Mouse (Mus musculus) neural tube, embryonic 10.5 days (tissue): ENCODE measurements around the gene Sh3pxd2a.

Experiments
- DNase-seq: peaks from one replicate; pipeline ENCODE4 v3.0.0-alpha.2; 2017; ENCODE audit warnings: low spot score; ENCODE audit errors: extremely low spot score

Sh3pxd2a gene

GRCm38 (mm10) chr19:47374916-47375573 lies 89.2 kb downstream of the Sh3pxd2a start:
- no peak for DNase-seq

DNA sequence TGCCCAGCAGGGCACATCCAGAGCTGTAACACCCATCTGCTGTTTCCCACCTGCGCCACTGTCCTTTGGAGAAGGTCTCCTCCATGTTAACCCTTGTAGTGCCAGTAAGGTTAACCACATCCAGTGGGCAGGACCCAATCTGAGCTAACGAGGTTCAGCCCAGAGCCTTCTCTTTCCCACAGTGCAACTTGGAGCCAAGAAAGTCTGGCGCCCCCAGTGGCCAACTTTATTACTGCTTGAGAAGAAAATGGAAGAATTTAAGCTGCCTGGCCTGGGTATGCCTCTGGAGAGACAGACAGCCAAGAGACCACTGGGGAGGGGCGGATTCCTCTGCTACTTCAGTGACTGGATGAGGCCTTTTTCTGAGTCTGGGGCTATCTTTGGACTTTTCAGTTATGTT lies 89.8 kb downstream of the Sh3pxd2a start:
- DNase-seq, result peak; percentile 76

DNA sequence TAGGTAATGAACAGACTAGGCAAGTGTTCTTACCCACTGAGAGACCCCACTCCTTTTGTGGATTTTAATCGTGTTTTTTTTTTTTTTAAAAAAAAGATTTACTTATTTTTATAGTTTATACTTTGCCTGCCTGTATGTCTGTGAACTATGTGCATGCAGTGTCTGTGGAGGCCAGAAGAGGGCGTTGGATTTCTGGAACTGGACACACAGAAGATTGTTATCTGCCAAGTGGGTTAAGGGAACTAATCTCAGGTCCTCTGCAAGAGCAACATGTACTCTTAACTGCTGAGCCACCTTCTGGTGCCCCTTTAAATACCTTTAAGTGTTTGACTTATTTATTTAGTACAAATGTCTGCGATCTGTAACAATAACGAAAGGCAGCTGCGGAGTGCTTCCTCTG lies 92.2 kb downstream of the Sh3pxd2a start:
- DNase-seq, result no peak

DNA sequence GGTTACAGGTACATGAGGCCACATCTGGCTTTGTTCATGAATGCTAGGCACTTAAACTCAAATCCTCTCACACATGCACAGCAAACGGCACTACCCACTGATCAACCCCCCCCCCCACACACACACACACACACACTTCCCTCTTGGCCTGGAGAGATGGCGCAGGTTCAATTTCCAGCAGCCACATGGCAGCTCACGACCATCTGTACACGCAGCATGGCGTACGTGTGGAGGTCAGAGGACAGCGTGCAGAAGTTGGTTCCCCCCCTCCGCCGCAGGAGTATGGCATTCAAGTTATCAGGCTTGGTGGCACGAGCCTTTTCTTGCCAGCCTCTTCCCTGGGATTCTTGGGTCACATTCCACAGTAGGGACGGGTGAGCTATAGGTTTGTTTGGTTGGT lies 92.7 kb downstream of the Sh3pxd2a start:
- no peak for DNase-seq

DNA sequence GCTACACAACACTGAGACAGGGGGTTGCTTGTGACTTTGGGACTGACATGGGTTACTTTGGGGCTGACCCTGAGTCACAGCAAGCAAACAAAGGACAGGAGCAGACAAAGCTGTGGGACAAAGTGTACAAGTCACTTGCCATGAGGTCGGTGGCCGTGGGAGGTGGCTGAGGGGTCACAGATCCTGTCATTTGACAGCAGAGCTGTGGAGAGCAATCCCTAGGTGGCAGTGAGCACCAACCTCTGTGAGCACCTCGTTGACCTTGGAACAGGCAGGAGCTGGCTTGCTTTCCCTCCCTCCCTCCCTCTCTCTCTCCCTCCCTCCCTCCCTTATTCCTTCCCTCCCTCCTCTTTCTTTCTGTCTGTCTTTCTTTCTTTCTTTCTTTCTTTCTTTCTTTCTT lies 95.2 kb downstream of the Sh3pxd2a start:
- DNase-seq, result no peak

- no peak for DNase-seq
Observed at GRCm38 (mm10) chr19:47367271-47367879, 96.8 kb downstream of the Sh3pxd2a start.

- DNase-seq, result no peak
Observed at GRCm38 (mm10) chr19:47366576-47366975, 97.6 kb downstream of the Sh3pxd2a start.

DNA sequence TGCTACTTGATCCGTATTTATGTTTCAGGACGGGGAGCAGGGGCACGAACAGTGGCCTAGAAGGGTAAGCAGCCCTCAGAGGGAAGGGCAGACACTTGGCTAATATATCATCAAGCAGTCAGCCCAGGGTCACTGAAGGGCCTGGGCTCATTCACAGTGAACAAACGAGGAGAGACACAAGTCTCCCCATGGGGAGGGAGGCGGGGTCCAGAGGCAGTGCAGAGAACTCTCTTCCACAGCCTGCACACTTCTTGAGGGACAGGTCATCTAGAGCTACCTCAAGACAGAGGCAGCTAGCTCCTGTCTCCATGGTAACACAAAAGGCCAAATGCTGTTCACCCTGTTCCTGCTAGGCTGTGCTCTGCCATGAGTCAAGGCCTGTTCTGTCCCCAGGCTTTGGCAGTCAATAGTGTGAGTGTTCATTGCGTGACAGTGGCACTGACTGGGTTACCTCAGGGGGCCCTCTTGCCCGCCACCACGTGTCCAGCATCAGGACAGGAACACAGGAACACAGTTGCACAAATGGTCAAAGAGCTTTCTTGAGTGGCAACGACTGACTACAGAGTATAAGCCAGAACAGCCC lies 101.0 kb downstream of the Sh3pxd2a start:
- DNase-seq, result peak; percentile 43

GRCm38 (mm10) chr19:47360921-47361320 lies 103.3 kb downstream of the Sh3pxd2a start:
- no peak for DNase-seq

- DNase-seq, result no peak
Observed at GRCm38 (mm10) chr19:47360017-47360416, 104.2 kb downstream of the Sh3pxd2a start.

DNA sequence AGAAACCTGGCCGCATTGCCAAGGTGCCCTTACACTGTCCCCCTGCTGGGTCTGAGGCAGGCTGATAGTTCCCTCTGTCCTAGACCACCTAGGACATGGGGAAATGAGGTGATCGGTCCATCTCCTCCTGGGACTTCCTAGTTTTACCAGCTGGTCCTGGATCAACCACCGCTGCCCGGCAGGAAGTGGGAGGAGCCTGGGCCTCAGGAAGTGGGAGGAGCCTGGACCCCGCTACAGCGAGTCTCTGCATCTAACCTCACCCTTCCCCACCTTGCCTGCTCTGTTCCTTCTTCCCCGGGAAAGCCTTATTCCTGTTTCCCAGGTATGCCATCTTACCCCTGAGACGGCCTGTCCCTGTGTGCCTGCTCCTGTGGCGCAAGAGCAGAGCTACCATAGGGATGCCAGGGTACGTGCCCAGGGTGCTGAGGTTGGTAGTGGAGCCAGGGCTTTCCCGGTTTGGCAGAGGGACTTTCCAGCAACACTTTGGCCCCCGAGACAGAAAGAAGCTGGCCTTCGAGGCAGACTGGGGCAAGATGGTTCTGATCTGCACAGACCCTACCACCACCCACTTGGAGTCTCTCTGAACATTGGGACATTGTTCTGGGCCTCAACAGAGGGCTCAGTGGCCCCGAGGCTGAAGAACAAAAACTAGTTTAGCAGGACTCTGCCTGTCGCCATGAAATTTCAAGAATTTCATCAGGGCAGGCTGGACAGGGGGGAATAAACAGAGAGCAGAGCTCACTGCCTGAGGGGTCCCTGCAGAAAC lies 104.9 kb downstream of the Sh3pxd2a start:
- DNase-seq, result no peak

DNA sequence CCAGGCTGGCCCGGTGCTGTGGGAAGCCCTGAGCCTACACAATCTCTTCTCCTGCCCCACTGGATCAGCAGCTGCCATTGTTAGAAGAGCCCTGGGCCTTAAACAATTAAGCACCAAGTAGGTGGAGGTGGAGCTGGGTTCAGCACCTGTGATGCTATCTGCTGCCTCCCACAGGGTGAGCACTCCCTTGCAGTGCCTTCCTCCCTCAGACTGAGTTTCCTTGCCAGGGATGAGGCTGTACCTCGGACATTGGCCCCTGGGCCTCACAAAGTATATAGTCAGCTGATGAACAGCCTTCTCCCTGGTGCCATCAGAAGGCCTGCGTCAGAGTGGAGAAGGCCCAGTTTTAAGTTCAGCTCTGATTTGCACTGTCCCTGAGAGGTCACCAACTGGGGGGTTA lies 106.9 kb downstream of the Sh3pxd2a start:
- no peak for DNase-seq

DNA sequence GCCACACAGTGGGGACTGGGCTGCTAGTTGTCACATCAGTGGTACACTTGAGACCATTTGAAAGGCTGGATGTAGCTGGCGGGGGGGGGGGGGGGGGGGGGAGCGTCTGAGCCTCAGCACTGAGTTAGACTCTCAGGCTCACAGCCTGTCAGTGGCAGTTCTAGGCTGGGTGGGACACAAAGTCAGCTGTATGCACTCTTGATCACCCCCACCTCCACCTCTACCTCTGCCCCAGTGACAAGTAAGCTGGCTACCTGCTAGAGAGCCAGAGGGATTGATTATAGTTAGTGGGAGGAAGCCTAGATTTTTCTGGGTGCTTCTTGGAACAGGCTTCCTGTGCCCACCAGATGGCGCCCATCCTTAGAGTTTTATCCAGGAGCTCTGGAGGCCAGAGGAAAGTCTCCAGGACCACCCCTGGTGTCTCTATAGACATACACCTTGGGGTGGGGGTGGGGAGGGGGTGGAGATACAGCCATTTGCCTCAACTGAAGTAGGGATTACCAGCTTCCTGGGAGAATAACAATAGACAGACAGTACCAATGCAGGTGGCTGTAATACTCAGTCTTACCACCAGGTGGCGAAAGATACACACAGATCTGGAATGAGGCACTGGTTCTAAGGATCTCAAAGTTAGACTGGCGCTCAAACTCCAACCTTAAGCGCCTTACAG lies 107.9 kb downstream of the Sh3pxd2a start:
- peak; percentile 87 for DNase-seq

DNA sequence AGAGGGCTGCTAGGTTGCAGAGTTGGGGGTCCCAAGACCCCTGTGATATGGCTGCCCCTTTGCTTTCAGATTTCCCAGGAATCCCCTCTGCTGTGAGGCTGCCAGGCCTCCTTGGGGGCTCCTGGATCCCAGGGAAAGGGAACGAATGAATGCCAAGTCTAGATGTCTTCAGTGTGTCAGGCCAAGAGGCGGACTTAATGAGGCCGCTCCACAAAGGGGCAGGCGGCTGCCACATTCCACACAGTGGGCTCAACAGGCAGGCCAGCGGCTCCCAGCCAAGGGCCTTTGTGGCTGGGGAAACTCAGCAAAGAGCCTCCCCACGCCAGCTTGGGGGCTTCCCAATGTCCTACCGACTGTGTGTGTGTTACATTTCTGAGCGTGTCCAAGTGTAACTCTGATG lies 109.7 kb downstream of the Sh3pxd2a start:
- DNase-seq, result no peak

GRCm38 (mm10) chr19:47349043-47349442 lies 115.2 kb downstream of the Sh3pxd2a start:
- DNase-seq, result no peak

DNA sequence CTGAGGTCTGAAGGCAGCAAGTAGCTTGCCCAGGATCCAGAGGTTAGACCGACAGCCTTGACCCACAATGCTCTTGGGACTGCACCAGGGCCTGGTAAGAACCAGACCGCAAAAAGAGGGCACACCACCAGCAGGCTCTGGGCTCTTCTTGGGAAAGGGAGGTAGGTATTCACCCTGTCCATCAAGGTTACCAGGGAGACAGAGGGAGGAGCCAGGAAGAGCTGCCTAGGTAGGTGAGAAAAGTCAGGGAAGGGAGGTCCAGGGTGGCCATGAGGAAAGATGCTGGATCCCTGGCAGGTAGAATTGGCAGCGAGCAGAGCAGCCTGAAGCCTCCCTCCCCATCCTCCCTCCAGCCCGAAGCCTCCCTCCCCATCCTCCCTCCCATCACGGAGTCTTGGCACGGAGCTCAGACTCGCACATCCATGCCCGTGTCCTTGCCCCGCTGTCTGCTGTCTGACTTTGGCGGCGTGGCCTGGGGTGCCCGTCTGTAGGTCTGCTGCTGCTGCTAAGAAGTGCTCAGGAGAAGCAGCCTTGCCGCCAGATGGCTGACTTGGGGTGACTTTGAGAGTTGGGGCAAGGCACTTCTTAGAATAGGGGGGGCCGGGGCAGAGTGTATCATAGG lies 115.7 kb downstream of the Sh3pxd2a start:
- DNase-seq, result no peak

DNA sequence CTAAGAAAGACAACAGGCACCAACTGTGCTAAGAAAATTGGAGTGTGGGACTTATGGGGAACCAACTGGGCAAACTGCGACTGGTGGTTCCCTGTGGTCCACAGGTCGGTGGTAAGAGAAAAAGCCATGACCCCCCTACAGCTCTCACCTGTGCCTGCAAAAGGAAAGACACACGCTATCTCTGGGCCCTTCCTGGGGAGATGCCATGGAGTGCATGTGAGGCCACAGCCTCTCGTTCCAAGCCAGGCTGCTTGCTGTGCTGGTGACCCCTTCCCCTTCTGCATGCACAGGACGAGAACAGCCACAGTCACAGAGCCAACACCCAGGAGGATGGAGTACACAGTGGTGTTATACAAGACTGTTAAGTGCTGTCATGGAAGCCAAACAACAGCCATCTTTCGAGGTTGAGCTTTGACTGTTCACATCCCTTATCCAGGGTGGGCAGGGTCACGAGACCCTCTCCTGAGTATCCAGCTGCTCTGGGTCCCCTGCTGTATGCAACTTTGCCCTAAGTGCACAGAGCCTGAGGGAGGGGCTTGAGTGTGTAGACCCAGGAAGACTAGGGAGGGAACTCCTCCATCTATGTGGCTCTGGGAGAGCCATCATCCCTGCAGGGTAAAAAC lies 117.1 kb downstream of the Sh3pxd2a start:
- DNase-seq, result no peak

- DNase-seq, result no peak
Observed at GRCm38 (mm10) chr19:47346606-47347005, 117.6 kb downstream of the Sh3pxd2a start.

DNA sequence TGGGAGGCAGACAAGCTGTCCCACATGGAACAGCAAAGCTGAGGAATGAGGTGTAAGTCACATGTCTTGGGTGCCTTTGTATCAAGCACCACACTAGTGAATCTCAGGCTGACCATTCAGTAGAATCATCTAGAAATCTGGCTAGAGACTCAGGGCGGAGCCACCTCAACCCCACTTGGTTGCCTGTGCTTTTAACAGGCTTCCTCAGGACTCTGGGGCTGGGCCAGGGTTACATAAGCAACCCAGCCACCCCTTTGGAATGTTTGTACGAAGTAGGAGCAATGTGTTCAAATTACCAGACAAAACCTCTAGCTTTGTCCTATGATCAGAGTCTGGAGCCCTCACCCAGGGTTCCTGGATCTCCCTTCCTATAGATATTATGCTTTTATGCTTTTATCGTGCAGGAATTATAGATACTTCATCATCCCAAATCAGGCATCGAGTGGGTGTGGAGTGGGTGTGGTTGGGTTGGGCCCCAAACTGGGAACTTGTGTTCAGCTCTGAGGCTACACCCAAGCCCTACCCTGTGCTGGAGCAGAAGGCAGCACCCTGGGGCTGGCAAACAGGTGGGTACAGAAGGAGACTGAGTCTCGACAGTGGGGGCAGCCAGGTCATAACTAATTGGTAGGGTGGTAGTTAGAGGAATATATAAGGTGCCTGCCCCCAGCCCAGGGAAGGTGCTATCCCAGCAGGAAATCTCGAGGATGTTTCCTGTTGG lies 118.2 kb downstream of the Sh3pxd2a start:
- DNase-seq, result no peak

DNA sequence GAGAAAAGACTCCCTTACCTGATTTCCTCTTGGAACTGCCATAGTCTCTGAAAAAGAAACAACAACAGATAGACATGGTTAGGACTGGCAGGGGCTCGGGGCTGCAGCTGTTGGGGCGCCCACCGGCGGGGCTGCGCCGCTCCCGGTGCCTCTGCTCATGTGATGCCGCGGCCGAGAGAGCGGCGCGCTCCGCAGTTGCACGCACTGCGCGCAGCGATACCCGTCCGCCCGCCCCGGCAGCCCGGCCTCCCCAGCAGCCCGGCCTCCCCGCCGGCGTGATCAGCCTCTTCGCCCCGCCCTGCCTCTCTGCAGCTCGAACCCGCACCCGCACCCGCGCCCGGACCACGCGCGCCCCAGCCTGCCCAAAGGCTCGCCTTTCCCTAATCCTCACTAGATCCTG lies 120.8 kb downstream of the Sh3pxd2a start:
- DNase-seq, result peak; percentile 59
